Mouse (Mus musculus): ENCODE data around the gene Zfp84. TPM values are rescaled to one million over a fixed set of nuclear protein-coding genes. Genes with fewer than 3 reads are reported as not detected.

Zfp84 gene
- polyA plus RNA-seq, 1 experiment from 2014 or later, result 8.0 TPM

GRCm38 (mm10) chr7:29812244-29812643 is 43.9 kb downstream of the Zfp84 start:
- no peak overlapping the region for H3K9ac ChIP-seq (ENCODE audit: low read depth, low read length)
- H3K4me3 ChIP-seq (ENCODE audit: low read length), result no peak overlapping the region
- H3K4me1 ChIP-seq (ENCODE audit: control insufficient read depth, insufficient read depth, low read length), result peaks cover 11% of the 10 kb centered on the region
- no peak overlapping the region for H3K4me2 ChIP-seq (ENCODE audit: low read depth, low read length)
- H3K27me3 ChIP-seq (replicated peaks; ENCODE audit: control insufficient read depth, insufficient read depth, low read length), result no peaks in the 10 kb centered on the region
- H3K27ac ChIP-seq (ENCODE audit: low read length), result no peak overlapping the region
- 96% methylated on average over 1 of the region's 1 CpGs for WGBS
- no peaks in the 10 kb centered on the region for H3K36me3 ChIP-seq (ENCODE audit: control insufficient read depth, insufficient read depth, low read length)
- H3K9me3 ChIP-seq (ENCODE audit: control insufficient read depth, low read length), result no peaks in the 10 kb centered on the region
- ATAC-seq, result no peak

- peaks cover 13% of the 10 kb centered on the region for H3K4me1 ChIP-seq (ENCODE audit: control insufficient read depth, insufficient read depth, low read length)
- WGBS, result 90% methylated on average over 2 of the region's 2 CpGs
- no peak overlapping the region for H3K4me3 ChIP-seq (ENCODE audit: low read length)
- ATAC-seq, result no peak
- H3K9me3 ChIP-seq (ENCODE audit: control insufficient read depth, low read length), result no peaks in the 10 kb centered on the region
- H3K27me3 ChIP-seq (replicated peaks; ENCODE audit: control insufficient read depth, insufficient read depth, low read length), result no peaks in the 10 kb centered on the region
- H3K27ac ChIP-seq (ENCODE audit: low read length), result no peak overlapping the region
- no peaks in the 10 kb centered on the region for H3K36me3 ChIP-seq (ENCODE audit: control insufficient read depth, insufficient read depth, low read length)
- H3K9ac ChIP-seq (ENCODE audit: low read depth, low read length), result no peak overlapping the region
- no peak overlapping the region for H3K4me2 ChIP-seq (ENCODE audit: low read depth, low read length)
Measured at GRCm38 (mm10) chr7:29814381-29814780, 46.0 kb downstream of the Zfp84 start.

- ATAC-seq, result peak; percentile 49
- H3K4me2 ChIP-seq (ENCODE audit: low read depth, low read length), result peak overlapping the region; percentile 65
- peak overlapping the region; percentile 68 for H3K9ac ChIP-seq (ENCODE audit: low read depth, low read length)
- peaks cover 15% of the 10 kb centered on the region for H3K4me1 ChIP-seq (ENCODE audit: control insufficient read depth, insufficient read depth, low read length)
- no peaks in the 10 kb centered on the region for H3K36me3 ChIP-seq (ENCODE audit: control insufficient read depth, insufficient read depth, low read length)
- peak overlapping the region; percentile 61 for H3K4me3 ChIP-seq (ENCODE audit: low read length)
- WGBS, result 2% methylated on average over 12 of the region's 12 CpGs
- H3K9me3 ChIP-seq (ENCODE audit: control insufficient read depth, low read length), result no peaks in the 10 kb centered on the region
- no peaks in the 10 kb centered on the region for H3K27me3 ChIP-seq (replicated peaks; ENCODE audit: control insufficient read depth, insufficient read depth, low read length)
- peak overlapping the region; percentile 58 for H3K27ac ChIP-seq (ENCODE audit: low read length)
Measured at GRCm38 (mm10) chr7:29815061-29815784, 46.9 kb downstream of the Zfp84 start.

GRCm38 (mm10) chr7:29815910-29816429 is 47.6 kb downstream of the Zfp84 start, which contains the start of gene Zfp790:
Gene Zfp790 (plus strand): TSS chr7:29816114.
- H3K4me1 ChIP-seq (ENCODE audit: control insufficient read depth, insufficient read depth, low read length), result peaks cover 15% of the 10 kb centered on the region
- peak within 1 kb of the TSS; percentile 61 for H3K4me3 ChIP-seq (ENCODE audit: low read length)
- peak; percentile 98 for ATAC-seq
- H3K36me3 ChIP-seq (ENCODE audit: control insufficient read depth, insufficient read depth, low read length), result no peaks in the 10 kb centered on the region
- peak within 1 kb of the TSS; percentile 68 for H3K9ac ChIP-seq (ENCODE audit: low read depth, low read length)
- no peaks in the 10 kb centered on the region for H3K9me3 ChIP-seq (ENCODE audit: control insufficient read depth, low read length)
- under 1% methylated on average over 26 of the region's 26 CpGs for WGBS
- peak within 1 kb of the TSS; percentile 71 for H3K4me2 ChIP-seq (ENCODE audit: low read depth, low read length)
- peak within 1 kb of the TSS; percentile 82 for H3K27ac ChIP-seq (ENCODE audit: low read length)
- no peaks in the 10 kb centered on the region for H3K27me3 ChIP-seq (replicated peaks; ENCODE audit: control insufficient read depth, insufficient read depth, low read length)

GRCm38 (mm10) chr7:29818619-29819254 is 50.4 kb downstream of the Zfp84 start:
- WGBS, result under 1% methylated on average over 12 of the region's 12 CpGs
- Histone ChIP-seq H3K36me3 (ENCODE audit: control insufficient read depth, insufficient read depth, low read length) (no peaks in the 10 kb centered on the region), H3K27me3 (replicated peaks; ENCODE audit: control insufficient read depth, insufficient read depth, low read length) (no peaks in the 10 kb centered on the region), H3K9me3 (ENCODE audit: control insufficient read depth, low read length) (no peaks in the 10 kb centered on the region), H3K4me1 (ENCODE audit: control insufficient read depth, insufficient read depth, low read length) (peaks cover 15% of the 10 kb centered on the region), H3K4me2 (ENCODE audit: low read depth, low read length) (peak overlapping the region; percentile 49), H3K27ac (ENCODE audit: low read length) (no peak overlapping the region), H3K9ac (ENCODE audit: low read depth, low read length) (peak overlapping the region; percentile 68), H3K4me3 (ENCODE audit: low read length) (peak overlapping the region; percentile 59)
- ATAC-seq, result peak; percentile 72

GRCm38 (mm10) chr7:29828001-29828400 is 59.6 kb downstream of the Zfp84 start:
- WGBS, result 94% methylated on average over 12 of the region's 12 CpGs
- Histone ChIP-seq H3K4me1 (ENCODE audit: control insufficient read depth, insufficient read depth, low read length) (no peaks in the 10 kb centered on the region), H3K27ac (ENCODE audit: low read length) (no peak overlapping the region), H3K36me3 (ENCODE audit: control insufficient read depth, insufficient read depth, low read length) (peaks cover 40% of the 10 kb centered on the region), H3K4me3 (ENCODE audit: low read length) (no peak overlapping the region), H3K9me3 (ENCODE audit: control insufficient read depth, low read length) (no peaks in the 10 kb centered on the region; the same call in 1 of the 2 replicates), H3K9ac (ENCODE audit: low read depth, low read length) (no peak overlapping the region), H3K27me3 (replicated peaks; ENCODE audit: control insufficient read depth, insufficient read depth, low read length) (no peaks in the 10 kb centered on the region), H3K4me2 (ENCODE audit: low read depth, low read length) (no peak overlapping the region)
- no peak for ATAC-seq

MicroRNAs encoded within 50 kb of the gene (microRNA counts, 519-probe panel; counts per million panel counts)
- microRNA mmu-miR-1964, result 1,796 counts per million, percentile 29 among the panel's probes with 10 or more counts

Small RNAs within 50 kb of the gene (microRNA-seq; reads per million reads assigned to microRNA genes)
- 1.6 reads per million for gene Mir1964

Other genes starting within 250 kb of the Zfp84 start
- 22.9 and 24.1 TPM in 2 replicates for gene Sipa1l3, start 249.9 kb upstream of the Zfp84 start, polyA plus RNA-seq (2015; fragmentation: Nextera tagmentation; extraction: Ambion mirVana)
- gene Catsperg2, start 41.5 kb upstream of the Zfp84 start, polyA plus RNA-seq (2015; fragmentation: Nextera tagmentation; extraction: Ambion mirVana), result not detected in 2 replicates
- 2.8 and 3.7 TPM in 2 replicates for gene Zfp30, start 15.4 kb downstream of the Zfp84 start, polyA plus RNA-seq (2015; fragmentation: Nextera tagmentation; extraction: Ambion mirVana)
- gene Zfp790, start 47.6 kb downstream of the Zfp84 start, polyA plus RNA-seq (2015; fragmentation: Nextera tagmentation; extraction: Ambion mirVana), result 10.0 and 11.1 TPM in 2 replicates
- gene Zfp940, start 85.1 kb downstream of the Zfp84 start, polyA plus RNA-seq (2015; fragmentation: Nextera tagmentation; extraction: Ambion mirVana), result 2.7 and 3.2 TPM in 2 replicates
- gene Zfp420, start 91.4 kb downstream of the Zfp84 start, polyA plus RNA-seq (2015; fragmentation: Nextera tagmentation; extraction: Ambion mirVana), result 4.2 and 4.3 TPM in 2 replicates
- gene Zfp27, start 138.0 kb downstream of the Zfp84 start, polyA plus RNA-seq (2015; fragmentation: Nextera tagmentation; extraction: Ambion mirVana), result 6.6 and 7.1 TPM in 2 replicates
- gene Zfp383, start 139.7 kb downstream of the Zfp84 start, polyA plus RNA-seq (2015; fragmentation: Nextera tagmentation; extraction: Ambion mirVana), result 2.7 TPM in 2 replicates
- 5.4 and 6.4 TPM in 2 replicates for gene Zfp74, start 185.5 kb downstream of the Zfp84 start, polyA plus RNA-seq (2015; fragmentation: Nextera tagmentation; extraction: Ambion mirVana)
- gene Zfp568, start 215.4 kb downstream of the Zfp84 start, polyA plus RNA-seq (2015; fragmentation: Nextera tagmentation; extraction: Ambion mirVana), result 9.1 and 11.6 TPM in 2 replicates